Mouse (Mus musculus) urinary bladder, postnatal 25 days (tissue): ENCODE data around the gene G6pc.
A peak's percentile ranks its signal among the peaks of the same experiment; 100 is the strongest.
"Not testable (repeated sequence)": the region's sequence is repeated elsewhere in the genome, so short reads cannot be mapped to it uniquely, and the experiment has no call there.

Source experiments
- DNase-seq: peaks from one replicate; pipeline ENCODE4 v3.0.0; 2022; ENCODE audit warnings: low spot score

Gene G6pc

GRCm38 (mm10) chr11:101357505-101358182 lies 9.7 kb upstream of the G6pc start:
- DNase-seq: no peak

- DNase-seq: no peak
Observed at GRCm38 (mm10) chr11:101359776-101360175, 7.6 kb upstream of the G6pc start.

- DNase-seq: no peak
Observed at GRCm38 (mm10) chr11:101360651-101361113, 6.7 kb upstream of the G6pc start.

GRCm38 (mm10) chr11:101364531-101364931 lies 2.8 kb upstream of the G6pc start:
- DNase-seq: no peak

GRCm38 (mm10) chr11:101370141-101370540 lies 2.8 kb downstream of the G6pc start:
- DNase-seq: no peak

GRCm38 (mm10) chr11:101374421-101374938 lies 7.1 kb downstream of the G6pc start:
- no peak for DNase-seq

GRCm38 (mm10) chr11:101378196-101378595 lies 10.8 kb downstream of the G6pc start:
- not testable (repeated sequence) for DNase-seq

GRCm38 (mm10) chr11:101378926-101379325 lies 11.6 kb downstream of the G6pc start:
- no peak for DNase-seq

- DNase-seq: no peak
Observed at GRCm38 (mm10) chr11:101381817-101382216, 14.5 kb downstream of the G6pc start.

GRCm38 (mm10) chr11:101395110-101395509 lies 27.7 kb downstream of the G6pc start:
- DNase-seq: peak; percentile 53

- no peak for DNase-seq
Observed at GRCm38 (mm10) chr11:101415306-101415705, 47.9 kb downstream of the G6pc start.

GRCm38 (mm10) chr11:101416433-101417100 lies 49.2 kb downstream of the G6pc start:
- DNase-seq: no peak

- peak; percentile 90 for DNase-seq
Observed at GRCm38 (mm10) chr11:101417101-101417855, 49.9 kb downstream of the G6pc start, which contains the start of gene Aarsd1. Gene Aarsd1, minus strand, starts transcription at chr11:101417615.

GRCm38 (mm10) chr11:101418991-101419390 lies 51.6 kb downstream of the G6pc start:
- no peak for DNase-seq

- no peak for DNase-seq
Observed at GRCm38 (mm10) chr11:101419610-101420009, 52.2 kb downstream of the G6pc start.

GRCm38 (mm10) chr11:101420148-101420547 lies 52.8 kb downstream of the G6pc start:
- no peak for DNase-seq

- no peak for DNase-seq
Observed at GRCm38 (mm10) chr11:101424105-101424851, 56.9 kb downstream of the G6pc start, which contains the start of gene Gm27029. Gene Gm27029, minus strand, starts transcription at chr11:101424796.

- DNase-seq: peak; percentile 99
Observed at GRCm38 (mm10) chr11:101424925-101425813, 57.8 kb downstream of the G6pc start, which contains the start of the genes Rundc1 and Ptges3l. Gene Rundc1, plus strand, starts transcription at chr11:101425085. Gene Ptges3l, minus strand, starts transcription at chr11:101425333.

- DNase-seq: no peak
Observed at GRCm38 (mm10) chr11:101426165-101426564, 58.8 kb downstream of the G6pc start.
